Mouse (Mus musculus): ENCODE measurements around the gene Hgd. TPM values are rescaled to one million over a fixed set of nuclear protein-coding genes. Genes with fewer than 3 reads are reported as not detected.

Hgd gene
- polyA plus RNA-seq, 1 experiment from 2014 or later = 0.31 TPM

DNA sequence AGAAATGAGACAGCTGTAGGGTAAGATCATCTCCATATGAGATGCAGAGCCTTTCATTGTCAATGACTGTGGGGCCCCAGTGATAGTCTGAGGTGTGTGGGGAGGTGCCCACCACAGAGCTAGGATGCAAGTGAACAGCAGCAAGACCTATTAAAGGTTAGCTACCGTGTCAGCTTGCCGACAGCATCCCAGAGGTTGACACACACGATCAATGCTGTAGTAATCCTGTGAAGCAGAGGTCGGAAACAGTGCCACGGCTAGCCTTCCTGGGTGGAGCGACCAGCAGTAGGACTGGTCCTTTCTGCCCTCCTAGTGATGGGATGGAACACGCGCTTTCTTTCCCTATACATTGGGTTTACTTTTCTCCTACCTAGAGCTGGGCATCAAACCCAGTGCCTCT lies 65.3 kb downstream of the Hgd start:
- no peaks in the 10 kb centered on the region for H3K4me1 ChIP-seq
- H3K9me3 ChIP-seq (replicated peaks) = no peaks in the 10 kb centered on the region
- WGBS = 92% methylated on average over 8 of the region's 8 CpGs
- no peak overlapping the region for H3K27ac ChIP-seq (replicated peaks)
- H3K36me3 ChIP-seq = peaks cover 41% of the 10 kb centered on the region
- no peak overlapping the region for H3K4me3 ChIP-seq
- no peak for DNase-seq (ENCODE audit: low spot score)
- H3K27me3 ChIP-seq (ENCODE audit: low read depth, poor library complexity, severe bottlenecking) = no peaks in the 10 kb centered on the region

DNA sequence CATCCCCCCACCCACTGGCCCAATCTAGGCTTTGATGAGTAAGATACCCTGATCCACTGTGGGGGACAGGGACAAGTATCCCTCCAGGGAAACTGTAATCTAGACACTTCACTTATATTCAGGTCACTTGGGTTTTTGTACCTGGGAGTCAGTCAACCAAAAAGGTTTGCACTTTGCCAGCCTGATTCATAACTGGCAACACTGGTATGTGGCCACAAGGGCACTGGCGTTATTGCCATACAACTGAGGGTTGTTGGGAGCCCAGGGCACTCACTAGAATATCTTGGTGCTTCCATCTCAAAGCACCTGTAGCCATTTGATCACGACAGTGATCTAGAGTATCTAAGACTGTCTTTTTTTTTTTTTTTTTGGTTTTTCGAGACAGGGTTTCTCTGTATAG lies 65.8 kb downstream of the Hgd start:
- Histone ChIP-seq H3K36me3 (peaks cover 46% of the 10 kb centered on the region), H3K4me1 (no peaks in the 10 kb centered on the region), H3K27me3 (ENCODE audit: low read depth, poor library complexity, severe bottlenecking) (no peaks in the 10 kb centered on the region), H3K9me3 (replicated peaks) (no peaks in the 10 kb centered on the region), H3K27ac (replicated peaks) (no peak overlapping the region), H3K4me3 (no peak overlapping the region)
- WGBS = 92% methylated on average over 3 of the region's 3 CpGs
- no peak for DNase-seq (ENCODE audit: low spot score)

- WGBS = 92% methylated on average over 16 of the region's 16 CpGs
- Histone ChIP-seq H3K27me3 (ENCODE audit: low read depth, poor library complexity, severe bottlenecking) (no peaks in the 10 kb centered on the region), H3K27ac (replicated peaks) (no peak overlapping the region), H3K4me3 (no peak overlapping the region), H3K4me1 (no peaks in the 10 kb centered on the region), H3K9me3 (replicated peaks) (no peaks in the 10 kb centered on the region), H3K36me3 (peaks cover 55% of the 10 kb centered on the region)
- no peak for DNase-seq (ENCODE audit: low spot score)
These were observed 67.1 kb downstream of the Hgd start for GRCm38 (mm10) chr16:37647067-37647466.

DNA sequence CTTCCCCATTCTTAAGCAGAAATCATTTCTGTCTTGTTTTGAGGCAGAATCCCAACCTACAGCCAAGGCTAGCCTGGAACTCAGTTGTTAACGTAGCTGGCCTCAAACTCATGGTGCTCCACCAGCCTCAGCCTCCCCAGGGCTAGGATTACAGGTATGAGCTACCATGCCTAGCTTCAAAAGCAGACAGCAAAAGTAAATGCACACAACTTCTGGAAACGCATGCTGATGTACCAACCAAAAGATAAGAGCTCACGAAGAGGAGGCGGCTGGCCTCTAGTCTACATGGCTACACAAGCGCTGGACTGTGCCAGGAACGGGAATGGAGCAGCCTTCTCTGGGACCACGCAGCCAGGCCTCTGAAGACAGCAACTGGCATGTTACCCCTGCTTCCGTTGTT lies 68.0 kb downstream of the Hgd start:
- H3K9me3 ChIP-seq (replicated peaks) = no peaks in the 10 kb centered on the region
- H3K4me3 ChIP-seq = no peak overlapping the region
- H3K27ac ChIP-seq (replicated peaks) = no peak overlapping the region
- peaks cover 2% of the 10 kb centered on the region for H3K4me1 ChIP-seq
- peaks cover 55% of the 10 kb centered on the region for H3K36me3 ChIP-seq
- 97% methylated on average over 8 of the region's 8 CpGs for WGBS
- H3K27me3 ChIP-seq (ENCODE audit: low read depth, poor library complexity, severe bottlenecking) = no peaks in the 10 kb centered on the region
- no peak for DNase-seq (ENCODE audit: low spot score)

DNA sequence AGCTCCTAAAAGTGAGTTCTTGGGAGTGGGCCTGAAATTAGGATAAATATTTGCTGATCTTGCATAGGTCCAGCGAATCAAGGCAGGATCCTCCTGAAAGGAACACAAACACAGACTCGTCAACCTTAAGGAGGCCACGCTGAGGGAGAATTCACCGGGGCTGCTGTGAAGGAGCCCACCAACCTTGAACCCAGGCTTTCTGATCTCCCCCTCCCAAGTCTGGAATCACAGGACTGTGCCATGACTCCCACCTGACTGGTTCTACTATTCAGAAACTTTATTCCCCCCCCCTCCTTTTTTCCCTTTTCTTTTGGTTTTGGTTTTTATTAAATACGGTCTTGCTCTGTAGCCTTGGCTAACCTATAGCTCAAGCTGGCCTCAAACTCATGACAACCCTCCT lies 69.1 kb downstream of the Hgd start:
- H3K27me3 ChIP-seq (ENCODE audit: low read depth, poor library complexity, severe bottlenecking) = no peaks in the 10 kb centered on the region
- DNase-seq (ENCODE audit: low spot score) = no peak
- WGBS = 91% methylated on average over 5 of the region's 5 CpGs
- H3K36me3 ChIP-seq = peaks cover 55% of the 10 kb centered on the region
- no peak overlapping the region for H3K27ac ChIP-seq (replicated peaks)
- no peaks in the 10 kb centered on the region for H3K9me3 ChIP-seq (replicated peaks)
- H3K4me3 ChIP-seq = no peak overlapping the region
- peaks cover 7% of the 10 kb centered on the region for H3K4me1 ChIP-seq

GRCm38 (mm10) chr16:37651467-37651866 lies 71.5 kb downstream of the Hgd start:
- WGBS = 89% methylated on average over 5 of the region's 5 CpGs
- Histone ChIP-seq H3K4me3 (no peak overlapping the region), H3K36me3 (peaks cover 33% of the 10 kb centered on the region), H3K9me3 (replicated peaks) (no peaks in the 10 kb centered on the region), H3K4me1 (peaks cover 29% of the 10 kb centered on the region), H3K27me3 (ENCODE audit: low read depth, poor library complexity, severe bottlenecking) (no peaks in the 10 kb centered on the region), H3K27ac (replicated peaks) (no peak overlapping the region)
- DNase-seq (ENCODE audit: low spot score) = no peak

DNA sequence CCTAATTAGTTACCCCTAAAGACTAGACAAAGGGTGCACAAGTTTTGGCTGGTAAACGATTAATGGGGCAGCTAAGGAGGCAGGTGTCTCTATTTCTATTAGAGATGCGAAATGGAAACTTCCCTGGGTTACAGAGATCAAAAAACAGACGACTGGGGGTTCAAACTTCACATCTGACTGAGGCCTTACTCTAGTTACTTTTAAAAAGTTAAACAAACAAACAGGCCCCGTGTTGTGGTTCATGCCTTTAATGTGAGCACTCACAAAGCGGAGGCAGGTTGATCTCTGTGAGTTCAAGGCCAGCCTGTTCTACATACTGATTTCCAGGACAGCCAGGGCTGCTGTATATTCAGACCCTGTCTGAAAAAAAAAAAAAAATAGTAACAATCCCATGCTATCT lies 72.7 kb downstream of the Hgd start:
- Histone ChIP-seq H3K36me3 (peaks cover 21% of the 10 kb centered on the region), H3K9me3 (replicated peaks) (no peaks in the 10 kb centered on the region), H3K4me3 (peak overlapping the region; percentile 78; the same call in 1 of the 2 replicates), H3K27ac (replicated peaks) (no peak overlapping the region), H3K4me1 (peaks cover 38% of the 10 kb centered on the region), H3K27me3 (ENCODE audit: low read depth, poor library complexity, severe bottlenecking) (no peaks in the 10 kb centered on the region)
- DNase-seq (ENCODE audit: low spot score) = no peak
- WGBS = 85% methylated on average over 5 of the region's 5 CpGs

GRCm38 (mm10) chr16:37653058-37653457 lies 73.1 kb downstream of the Hgd start:
- Histone ChIP-seq H3K4me1 (peaks cover 38% of the 10 kb centered on the region), H3K27me3 (ENCODE audit: low read depth, poor library complexity, severe bottlenecking) (no peaks in the 10 kb centered on the region), H3K27ac (replicated peaks) (peak overlapping the region; percentile 94; the same call in 1 of the 2 replicates), H3K9me3 (replicated peaks) (no peaks in the 10 kb centered on the region), H3K4me3 (peak overlapping the region; percentile 78), H3K36me3 (peaks cover 17% of the 10 kb centered on the region)
- WGBS = 89% methylated on average over 1 of the region's 1 CpGs
- DNase-seq (ENCODE audit: low spot score) = no peak

DNA sequence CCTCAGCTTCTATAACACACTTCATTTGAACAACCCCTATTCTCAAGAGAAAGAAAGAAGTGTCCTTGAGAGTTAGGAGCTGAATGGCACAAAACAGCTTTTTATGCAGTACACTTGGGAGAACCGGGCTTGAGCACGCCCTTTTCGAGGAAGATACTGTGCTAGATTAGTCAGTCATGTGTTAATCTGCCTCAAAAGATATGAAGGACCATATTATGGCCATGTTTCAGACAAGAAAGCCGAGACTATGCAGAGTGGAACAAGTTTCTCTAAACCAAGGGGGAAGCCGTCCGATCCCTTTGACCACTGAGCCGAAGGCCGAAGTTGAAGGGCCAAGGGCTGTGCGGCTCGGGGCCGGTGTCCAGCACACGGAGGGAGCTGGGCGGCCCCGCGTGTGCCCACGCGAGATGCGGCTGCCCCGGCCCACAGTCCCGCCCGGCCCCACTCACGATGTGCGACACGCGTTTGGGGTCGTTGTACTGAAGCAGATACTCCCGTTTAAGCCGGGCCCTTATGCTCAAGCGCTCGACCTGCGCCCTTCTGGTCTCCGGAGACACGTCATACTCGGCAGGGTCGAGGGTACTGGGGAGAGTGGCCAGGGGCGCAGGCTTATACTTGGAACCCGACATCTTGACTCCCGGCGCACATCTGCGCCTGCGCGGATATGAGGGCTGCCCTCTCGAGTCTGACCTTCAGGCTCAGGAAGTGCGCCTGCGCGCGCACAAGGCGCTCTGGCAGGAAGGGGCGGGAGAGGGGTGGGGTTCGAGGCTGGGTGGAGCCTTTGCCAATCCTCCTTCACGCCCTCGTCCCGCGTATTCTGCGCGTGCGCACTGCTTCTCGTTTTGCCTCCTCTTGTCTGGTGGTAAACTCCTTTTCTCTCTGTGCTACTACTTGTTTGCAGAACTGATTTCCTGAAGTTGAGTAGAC lies 74.0 kb downstream of the Hgd start, which contains the start of gene Ndufb4:
Gene Ndufb4 (minus strand): TSS at position 723 of the 927 bp plus-strand sequence.
- peak within 1 kb of the TSS; percentile 78 for H3K4me3 ChIP-seq
- no peaks in the 10 kb centered on the region for H3K27me3 ChIP-seq (ENCODE audit: low read depth, poor library complexity, severe bottlenecking)
- H3K36me3 ChIP-seq = peaks cover 13% of the 10 kb centered on the region
- H3K9me3 ChIP-seq (replicated peaks) = no peaks in the 10 kb centered on the region
- peak; percentile 100 for DNase-seq (ENCODE audit: low spot score)
- peak within 1 kb of the TSS; percentile 94 for H3K27ac ChIP-seq (replicated peaks)
- WGBS = under 1% methylated on average over 58 of the region's 58 CpGs
- peaks cover 38% of the 10 kb centered on the region for H3K4me1 ChIP-seq

GRCm38 (mm10) chr16:37654831-37655455 lies 75.0 kb downstream of the Hgd start:
- Histone ChIP-seq H3K9me3 (replicated peaks) (no peaks in the 10 kb centered on the region), H3K4me1 (peaks cover 38% of the 10 kb centered on the region), H3K4me3 (peak overlapping the region; percentile 78), H3K27me3 (ENCODE audit: low read depth, poor library complexity, severe bottlenecking) (no peaks in the 10 kb centered on the region), H3K36me3 (peaks cover 13% of the 10 kb centered on the region), H3K27ac (replicated peaks) (peak overlapping the region; percentile 94)
- no peak for DNase-seq (ENCODE audit: low spot score)
- WGBS = 66% methylated on average over 4 of the region's 4 CpGs

DNA sequence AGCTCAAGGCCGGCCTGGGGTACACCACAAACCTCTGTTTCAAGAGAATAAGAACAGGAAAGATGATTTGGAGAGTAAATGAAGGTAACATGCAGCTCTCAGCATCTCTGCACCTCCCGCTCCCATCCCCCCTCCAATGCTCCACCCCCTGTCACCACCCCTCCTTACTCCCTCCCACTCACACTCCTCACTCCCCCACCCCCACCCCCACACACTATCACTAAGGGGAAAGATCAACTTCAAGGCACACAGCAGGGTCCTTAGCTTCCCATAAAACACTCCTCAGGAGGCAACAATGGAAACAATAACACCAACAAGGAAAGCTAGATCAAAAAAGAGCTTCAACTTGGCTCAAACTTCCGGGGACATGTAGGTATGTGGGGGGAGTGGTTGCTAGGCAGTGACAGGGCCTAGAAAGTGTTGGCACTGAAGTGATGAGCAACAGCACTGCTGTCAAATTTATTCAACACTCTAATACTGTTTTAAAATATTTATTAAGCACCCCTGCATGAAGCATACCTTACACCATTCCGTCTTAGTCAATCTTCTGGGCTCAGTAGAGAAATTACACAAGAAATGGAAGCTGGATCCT lies 75.9 kb downstream of the Hgd start:
- WGBS = 18% methylated on average over 4 of the region's 4 CpGs
- Histone ChIP-seq H3K4me3 (peak overlapping the region; percentile 26; the same call in 1 of the 2 replicates), H3K27me3 (ENCODE audit: low read depth, poor library complexity, severe bottlenecking) (no peaks in the 10 kb centered on the region), H3K9me3 (replicated peaks) (no peaks in the 10 kb centered on the region), H3K36me3 (peaks cover 9% of the 10 kb centered on the region), H3K4me1 (peaks cover 38% of the 10 kb centered on the region), H3K27ac (replicated peaks) (peak overlapping the region; percentile 78)
- peak; percentile 41 for DNase-seq (ENCODE audit: low spot score)

- no peak for DNase-seq (ENCODE audit: low spot score)
- H3K36me3 ChIP-seq = no peaks in the 10 kb centered on the region
- no peaks in the 10 kb centered on the region for H3K27me3 ChIP-seq (ENCODE audit: low read depth, poor library complexity, severe bottlenecking)
- H3K27ac ChIP-seq (replicated peaks) = no peak overlapping the region
- peaks cover 38% of the 10 kb centered on the region for H3K4me1 ChIP-seq
- no peaks in the 10 kb centered on the region for H3K9me3 ChIP-seq (replicated peaks)
- no peak overlapping the region for H3K4me3 ChIP-seq
- 66% methylated on average over 7 of the region's 7 CpGs for WGBS
These were observed 76.8 kb downstream of the Hgd start for GRCm38 (mm10) chr16:37656796-37657195.

Data from midbrain, embryonic 10.5 days (tissue).